Mouse (Mus musculus) ES-Bruce4 (cell line): ENCODE measurements around the gene Gab2.

Experiments
- CTCF ChIP-seq: IDR thresholded peaks from one replicate; pipeline ENCODE4 v1.8.1; 2011; ENCODE audit warnings: low read depth, low read length
- POLR2A ChIP-seq: IDR thresholded peaks from one replicate; pipeline ENCODE4 v1.8.1; 2011; ENCODE audit warnings: low read length; ENCODE audit not compliant: insufficient read depth

- TF ChIP-seq CTCF (no peak), POLR2A (no peak)
Observed at GRCm38 (mm10) chr7:97306813-97307212, 225.4 kb downstream of the Gab2 start.
